8 mouse cellular contexts compared by ENCODE assay signal in genomic region chr1:186705203-186705914, GRCm38 (mm10). TPM values are rescaled to one million over a fixed set of nuclear protein-coding genes. Genes with fewer than 3 reads are reported as not detected.
DNase-seq lines count a peak whose midpoint lies in the region; ATAC-seq and TF ChIP-seq lines count a peak whose summit lies in the region.

No protein-coding gene starts in this region.

- H3K36me3 ChIP-seq in forebrain, embryonic 15.5 days = no peaks in the 10 kb centered on the region

- peak; percentile 54 for TF ChIP-seq CTCF in layer of hippocampus, adult 2 months (conservative IDR thresholded peaks at IDR 0.05)
- TF ChIP-seq CTCF in lung, adult 2 months (IDR thresholded peaks at IDR 0.05; ENCODE audit: insufficient read depth, low read length) = no peak

- H3K4me2 ChIP-seq in forebrain, embryonic 15.5 days (replicated peaks) = peak overlapping the region; percentile 94

- DNase-seq in brain, adult 2 months (ENCODE audit: low read depth, low spot score) = peak; percentile 71
- DNase-seq in heart, postnatal 10 days = peak; percentile 78 to 81
- DNase-seq in layer of hippocampus, adult 2 months (ENCODE audit: low spot score in 2 of 2) = peak; percentile 62 to 67
- DNase-seq in lung, adult 2 months = peak; percentile 66
- DNase-seq in ovary, adult 18-20 months (ENCODE audit: low spot score) = peak; percentile 37
- DNase-seq in urinary bladder, postnatal 25 days (ENCODE audit: low spot score) = peak; percentile 53

- peak overlapping the region; percentile 39 for H3K27ac ChIP-seq in forebrain, embryonic 15.5 days (replicated peaks)
- H3K27ac ChIP-seq in layer of hippocampus, adult 2 months = peak overlapping the region; percentile 97

- intact Hi-C loops in heart, postnatal 10 days (cut with DNase I) = loop anchor here (5.0 kb wide), 1 partner anchor 298 kb away; no protein-coding TSS in a partner anchor

- H3K4me1 ChIP-seq in forebrain, embryonic 15.5 days = peaks cover 34% of the 10 kb centered on the region
- peaks cover 4% of the 10 kb centered on the region; the same call in 1 of the 2 replicates for H3K4me1 ChIP-seq in lung, adult 2 months (ENCODE audit: control insufficient read depth, insufficient read depth, low read length)

- no peaks in the 10 kb centered on the region for H3K9me3 ChIP-seq in forebrain, embryonic 15.5 days

- TF ChIP-seq POLR2A in lung, adult 2 months (IDR thresholded peaks at IDR 0.05; ENCODE audit: borderline replicate concordance, extremely low read depth, low read depth, low read length) = peak; percentile 34; the same call in 1 of the 2 replicates

- under 1% methylated on average over 57 of the region's 65 CpGs for WGBS in forebrain, embryonic 15.5 days
- under 1% methylated on average over 65 of the region's 65 CpGs for WGBS in lung, adult 2 months

- H3K27me3 ChIP-seq in forebrain, embryonic 15.5 days = peaks cover 4% of the 10 kb centered on the region; the same call in 1 of the 2 replicates

- peak overlapping the region; percentile 60 for H3K4me3 ChIP-seq in forebrain, embryonic 15.5 days
- H3K4me3 ChIP-seq in layer of hippocampus, adult 2 months = peak overlapping the region; percentile 69
- H3K4me3 ChIP-seq in lung, adult 2 months (replicated peaks; ENCODE audit: extremely low read depth, low read depth, low read length) = peak overlapping the region; percentile 61

- peak overlapping the region; percentile 63 for H3K9ac ChIP-seq in forebrain, embryonic 15.5 days (replicated peaks)

- peak; percentile 29 for ATAC-seq in CD4-positive, CD25-positive, alpha-beta regulatory T cell, adult 4 months
- ATAC-seq in forebrain, embryonic 15.5 days (replicated peaks) = peak; percentile 80

RNA-seq across cellular contexts. Expression of gene Tgfb2, which starts 0.4 kb away (rescaled TPM):
- under 1 TPM; 0.08 to 0.51 TPM for polyA plus RNA-seq in CD4-positive, CD25-positive, alpha-beta regulatory T cell, adult 4 months (2017; shearing (Covaris generic))
- polyA plus RNA-seq in forebrain, embryonic 15.5 days (2015; fragmentation: Nextera tagmentation; extraction: Ambion mirVana) = 17.7 and 19.6 TPM in 2 replicates
- total RNA-seq in heart, postnatal 10 days (2021) = 10 to 100 TPM; 14.7 to 16.7 TPM
- 10 to 100 TPM; 27.0 to 35.4 TPM for total RNA-seq in layer of hippocampus, adult 2 months (2021)
- polyA plus RNA-seq in lung, adult 2 months (2012; rRNA removed) = 5.6 and 5.9 TPM in 2 replicates

RNA-seq across cellular contexts. Expression of gene Rrp15, which starts 43.8 kb away (rescaled TPM):
- 10 to 100 TPM; 23.0 to 25.8 TPM for polyA plus RNA-seq in CD4-positive, CD25-positive, alpha-beta regulatory T cell, adult 4 months (2017; shearing (Covaris generic))
- 36.1 and 36.5 TPM in 2 replicates for polyA plus RNA-seq in forebrain, embryonic 15.5 days (2015; fragmentation: Nextera tagmentation; extraction: Ambion mirVana)
- 10 to 100 TPM; 11.1 to 13.1 TPM for total RNA-seq in heart, postnatal 10 days (2021)
- 10 to 100 TPM; 14.6 to 15.2 TPM for total RNA-seq in layer of hippocampus, adult 2 months (2021)
- polyA plus RNA-seq in lung, adult 2 months (2012; rRNA removed) = 2.3 and 3.4 TPM in 2 replicates

Comparison
In these comparisons a context has a peak if more than half of its experiments do, and no peak if none do; other contexts are left out.
1. Peak in every context shown above with its lines: DNase-seq, ATAC-seq, H3K4me3 ChIP-seq and H3K27ac ChIP-seq.